Mouse (Mus musculus): ENCODE data around the gene Pcnt.

The Pcnt gene

DNA sequence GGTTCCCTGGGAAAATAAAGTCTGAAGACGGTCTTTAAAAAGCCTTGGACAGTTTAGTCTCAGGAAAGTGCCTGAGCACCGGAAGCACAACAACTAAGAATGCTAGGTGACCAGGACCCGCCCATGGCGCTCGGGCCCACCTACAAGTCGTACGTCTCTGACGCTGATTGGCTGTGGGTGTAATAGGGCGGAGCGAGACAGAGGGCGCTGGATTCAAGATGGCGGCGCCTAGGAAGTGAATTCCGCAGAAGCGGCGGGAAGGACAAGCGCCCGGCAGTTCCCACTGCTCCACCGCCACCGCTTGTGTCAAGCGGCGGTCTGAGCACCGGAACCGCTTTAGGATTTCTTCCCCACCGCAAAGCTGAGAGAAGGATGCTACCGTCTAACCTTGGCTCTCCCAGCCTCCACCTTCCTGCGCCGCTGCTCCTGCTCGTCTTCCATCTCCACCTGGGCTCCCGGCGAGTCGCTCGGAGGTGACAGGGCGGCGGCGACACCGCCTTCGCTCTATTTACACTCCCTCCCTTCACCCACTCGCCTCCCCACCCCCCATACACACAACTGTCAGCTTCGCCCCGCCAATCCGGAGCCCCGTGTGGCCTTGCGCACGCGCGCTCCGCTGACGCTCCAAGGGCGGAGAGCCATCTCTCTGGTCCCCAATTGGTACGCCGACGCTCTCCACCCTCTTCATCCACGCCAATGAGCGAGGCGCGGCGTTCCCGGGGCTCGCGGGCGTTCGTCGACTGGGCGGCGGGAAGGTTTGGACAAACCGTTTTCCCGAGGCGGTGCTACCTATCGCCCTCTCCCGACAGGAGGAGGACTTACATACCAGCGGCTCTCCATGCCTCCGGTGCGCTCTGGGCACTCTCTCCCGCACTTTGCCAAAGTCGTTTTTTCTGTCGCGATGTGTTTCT is at the start of gene Pcnt:
Gene Pcnt (minus strand): TSS at position 609 of the 911 bp plus-strand sequence.
- DNase-seq (ENCODE audit: low spot score in 2 of 2) = peak; percentile 98 to 99

DNA sequence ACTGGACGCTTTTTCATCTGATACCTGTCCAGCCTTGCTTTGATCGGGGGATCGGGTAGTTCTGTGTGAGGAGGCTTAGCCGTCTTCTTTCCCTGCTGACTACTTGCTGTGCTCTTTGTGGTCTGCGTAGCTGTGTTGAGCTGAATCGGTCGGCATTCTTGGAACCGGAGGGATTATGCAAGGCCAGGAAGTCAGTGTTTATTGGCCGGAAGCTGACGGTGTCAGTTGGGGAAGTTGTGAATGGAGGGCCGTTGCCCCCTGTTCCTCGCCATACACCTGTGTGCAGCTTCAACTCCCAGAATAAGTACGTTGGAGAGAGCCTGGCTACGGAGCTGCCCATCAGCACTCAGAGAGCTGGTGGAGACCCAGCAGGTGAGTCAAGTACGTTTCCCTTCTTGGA is 46.6 kb upstream of the Pcnt start:
- DNase-seq (ENCODE audit: low spot score in 2 of 2) = no peak

DNA sequence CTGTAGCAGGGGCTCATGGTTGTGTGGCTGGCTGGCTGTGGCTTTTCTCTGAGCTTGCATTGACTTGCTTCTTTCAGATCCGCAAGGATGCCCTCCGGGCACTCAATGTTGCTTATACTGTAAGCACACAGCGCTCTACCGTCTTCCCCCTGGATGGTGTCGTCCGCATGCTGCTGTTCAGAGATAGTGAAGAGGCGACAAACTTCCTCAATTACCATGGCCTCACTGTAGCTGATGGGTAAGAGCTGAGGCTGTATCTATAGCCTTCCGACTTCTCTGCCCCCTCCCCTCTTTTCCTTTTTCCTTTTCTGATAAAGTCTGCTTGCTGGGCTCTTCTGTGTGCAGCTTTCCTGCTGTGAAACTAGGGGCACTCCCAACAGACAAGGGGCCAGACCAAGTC is 45.7 kb upstream of the Pcnt start:
- no peak for DNase-seq (ENCODE audit: low spot score in 2 of 2)

DNA sequence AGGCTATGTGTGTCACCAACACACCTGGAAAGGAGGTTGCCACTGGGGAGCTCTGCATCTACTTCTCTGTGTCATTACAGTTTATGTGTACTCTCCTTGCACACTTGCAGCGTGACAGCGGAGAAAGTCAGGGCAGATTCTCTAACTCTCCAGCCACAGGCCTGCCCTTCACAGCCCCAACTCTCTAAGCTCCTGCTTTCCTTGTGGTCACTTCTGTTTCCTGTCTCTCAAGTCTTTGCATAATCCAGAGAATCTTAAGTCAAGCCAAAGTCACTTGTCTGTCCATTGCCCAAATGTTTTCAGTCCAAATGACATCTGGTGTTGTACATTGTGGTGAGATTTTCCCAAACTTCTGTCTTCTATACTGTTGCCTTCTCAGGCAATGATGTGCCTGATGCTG is 43.7 kb upstream of the Pcnt start:
- no peak for DNase-seq (ENCODE audit: low spot score in 2 of 2)

DNA sequence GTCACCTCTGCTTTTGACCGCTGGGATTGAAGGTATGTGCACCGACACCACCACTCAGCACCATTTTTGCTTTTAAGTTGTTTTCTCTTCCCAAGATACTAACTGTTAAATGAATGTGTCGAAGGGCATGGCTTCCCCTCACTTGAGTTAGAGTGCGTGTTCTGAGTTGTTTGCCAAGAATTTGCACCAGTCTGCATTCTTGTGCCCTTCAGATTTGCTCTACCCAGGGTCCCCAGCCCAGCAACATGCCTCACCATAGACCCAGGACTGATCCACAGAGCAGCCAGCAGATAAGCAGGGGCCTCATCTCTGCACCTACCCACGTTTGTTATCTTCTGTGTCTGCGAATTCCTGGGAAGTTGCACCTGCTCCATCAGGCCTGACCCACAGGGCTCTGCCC is 38.9 kb upstream of the Pcnt start:
- DNase-seq (ENCODE audit: low spot score in 2 of 2) = no peak

DNA sequence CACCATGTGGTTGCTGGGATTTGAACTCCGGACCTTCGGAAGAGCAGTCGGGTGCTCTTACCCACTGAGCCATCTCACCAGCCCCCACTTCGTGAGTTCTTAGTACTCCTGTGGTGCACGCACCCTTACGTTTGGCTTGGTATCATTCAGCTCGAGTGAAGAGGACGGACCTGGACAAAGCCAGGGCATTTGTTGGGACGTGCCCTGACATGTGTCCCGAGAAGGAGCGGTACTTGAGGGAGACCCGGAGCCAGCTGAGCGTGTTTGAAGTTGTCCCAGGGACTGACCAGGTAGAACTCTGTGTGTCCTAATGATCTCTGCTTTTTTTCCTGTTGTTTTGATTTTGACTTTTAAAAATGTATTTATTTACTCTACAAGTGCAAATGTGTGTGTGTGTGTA is 38.3 kb upstream of the Pcnt start:
- no peak for DNase-seq (ENCODE audit: low spot score in 2 of 2)

DNA sequence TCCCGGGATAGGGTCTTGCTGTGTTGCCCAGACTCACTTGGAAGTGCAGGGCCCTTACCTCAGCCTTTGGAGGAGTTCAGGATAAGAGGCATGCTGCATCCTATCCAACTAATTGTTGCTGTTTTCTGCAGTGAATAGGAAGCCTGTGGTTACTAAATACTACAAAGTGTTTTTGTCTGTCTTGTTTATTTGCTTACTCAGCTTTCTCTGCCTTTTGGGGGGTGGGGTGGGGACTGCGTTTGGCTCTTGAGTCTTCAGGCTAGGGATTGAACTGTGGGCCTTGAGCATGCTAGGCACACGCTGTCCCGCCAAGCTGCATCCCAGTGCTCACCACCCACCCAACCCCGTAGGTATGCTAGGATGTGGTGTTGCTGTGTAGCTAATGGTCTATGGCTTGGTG is 31.2 kb upstream of the Pcnt start:
- no peak for DNase-seq (ENCODE audit: low spot score in 2 of 2)

DNA sequence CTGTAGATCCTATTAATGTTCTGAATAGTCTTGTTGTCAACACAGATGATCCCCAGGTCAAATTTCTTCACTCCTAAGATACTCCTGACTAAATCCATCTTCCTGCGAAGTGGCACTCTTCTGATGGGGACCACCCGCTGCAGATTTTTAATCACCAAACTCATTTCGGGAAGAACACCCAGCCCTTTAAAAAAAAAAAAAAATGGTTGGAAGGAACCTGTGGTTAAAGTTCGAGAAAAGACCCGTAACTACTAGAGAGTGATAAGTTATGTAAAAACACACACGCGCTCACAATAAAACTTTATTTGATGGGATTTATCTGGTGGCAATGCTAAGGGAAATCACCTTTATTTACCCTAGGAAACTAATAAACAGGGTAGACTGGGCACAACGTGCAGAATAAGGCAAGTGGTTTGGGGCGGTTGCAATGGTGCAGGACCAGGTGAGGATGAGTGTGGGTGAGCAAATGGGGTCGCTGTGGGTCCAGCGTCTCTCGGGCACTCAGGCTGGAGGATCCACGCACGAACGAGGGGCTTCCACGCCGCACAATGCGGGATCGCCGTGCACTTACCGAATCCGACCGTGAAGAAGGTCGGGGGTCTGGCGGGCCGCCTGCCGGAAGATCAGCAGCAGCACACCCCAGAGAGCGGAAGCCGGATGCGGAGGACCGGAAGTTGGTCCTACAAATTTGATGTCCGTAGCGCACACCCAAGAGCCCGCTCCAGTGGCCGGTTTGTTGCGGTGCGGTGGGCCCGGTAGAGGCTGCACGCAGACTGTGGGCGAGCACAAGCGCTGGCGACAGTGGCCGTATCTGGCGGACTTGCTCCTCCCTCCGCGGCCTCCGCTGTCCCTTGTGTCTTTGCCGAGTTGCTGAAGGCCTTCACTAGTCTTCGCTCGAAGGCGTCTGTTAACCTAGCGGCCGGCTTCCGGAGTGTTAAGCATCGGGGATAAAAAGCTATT is 25.9 kb upstream of the Pcnt start, which contains the start of the genes Mcm3ap and Ybey:
Gene Mcm3ap (plus strand): TSS at position 725 of the 960 bp plus-strand sequence.
Gene Ybey (minus strand): TSS at position 912 of the 960 bp plus-strand sequence.
- DNase-seq (ENCODE audit: low spot score in 2 of 2) = peak; percentile 93 to 94

DNA sequence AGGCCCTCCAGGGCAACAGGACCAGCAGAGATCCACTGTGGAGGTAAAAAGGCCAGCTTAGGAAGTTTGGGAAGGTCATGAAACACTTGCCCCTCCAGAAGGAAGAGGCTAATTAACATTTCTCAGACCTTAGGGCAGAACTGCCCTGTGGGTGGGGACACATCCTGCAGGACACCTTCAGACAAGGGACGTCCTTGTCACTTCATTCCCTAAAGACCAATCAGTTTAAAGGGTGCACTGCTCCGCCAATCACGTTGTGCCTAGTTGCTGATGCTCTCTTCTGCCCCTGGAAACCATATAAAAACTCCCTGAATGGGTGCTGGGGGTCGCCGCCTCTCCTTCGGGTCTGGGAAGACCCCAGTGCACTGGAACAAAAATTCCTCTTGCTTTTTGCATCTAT is 20.1 kb upstream of the Pcnt start:
- no peak for DNase-seq (ENCODE audit: low spot score in 2 of 2)

DNA sequence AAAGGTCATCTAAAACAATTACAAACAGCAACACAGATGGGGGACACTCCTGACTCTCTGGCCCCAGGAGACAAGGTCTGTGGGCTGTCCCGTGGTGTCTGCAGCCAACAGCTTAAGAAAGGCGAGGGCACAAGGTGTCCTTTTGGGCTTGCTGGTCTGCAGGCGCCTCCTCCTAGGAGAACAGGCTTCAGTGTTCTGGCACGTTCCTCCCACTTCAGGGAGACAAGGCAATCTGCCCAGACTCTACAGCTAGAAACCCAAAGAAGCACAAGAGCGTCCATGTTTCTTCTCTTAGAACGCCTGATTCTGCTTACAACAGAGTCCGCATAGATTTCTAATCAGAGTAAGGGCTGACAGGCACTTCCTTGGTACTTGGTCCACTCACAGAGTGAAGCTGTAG is 19.7 kb upstream of the Pcnt start:
- no peak for DNase-seq (ENCODE audit: low spot score in 2 of 2)

DNA sequence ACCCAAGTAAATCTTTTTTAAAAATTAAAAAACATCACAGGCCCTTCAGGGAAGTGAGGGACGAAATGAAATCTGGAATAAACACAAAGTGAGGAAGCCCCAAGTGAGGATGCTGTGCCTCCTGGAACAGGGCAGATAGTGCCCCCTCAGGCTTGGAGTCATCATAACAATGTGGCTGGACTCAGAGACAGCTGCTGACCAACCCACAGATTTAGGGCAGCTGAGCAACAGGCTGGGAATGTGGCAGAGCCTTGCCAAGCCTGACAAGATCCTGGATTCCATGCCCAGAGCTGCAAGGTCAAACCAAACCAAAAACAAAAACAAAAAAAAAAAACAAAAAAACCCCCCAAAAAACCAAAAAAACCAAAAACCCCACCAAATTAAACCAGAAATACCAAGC is 18.7 kb upstream of the Pcnt start:
- no peak for DNase-seq (ENCODE audit: low spot score in 2 of 2)

DNA sequence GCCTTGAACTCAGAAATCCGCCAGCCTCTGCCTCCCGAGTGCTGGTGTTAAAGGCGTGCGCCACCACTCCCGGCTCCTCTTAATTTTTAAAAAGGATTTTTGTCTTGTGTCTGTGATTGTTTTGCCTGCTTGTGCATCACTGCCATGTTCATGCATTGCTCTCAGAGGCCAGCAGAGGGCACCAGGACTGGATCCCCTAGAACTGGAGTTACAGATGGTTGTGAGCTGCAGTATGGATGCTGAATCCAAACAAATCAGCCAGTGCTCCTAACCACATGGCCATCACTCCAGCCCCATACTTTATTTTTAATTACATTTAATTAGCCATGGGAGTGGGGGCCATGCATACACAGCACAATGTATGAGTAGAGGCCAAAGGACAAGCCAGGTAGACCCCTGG is 12.7 kb upstream of the Pcnt start:
- peak; percentile 46 to 57 for DNase-seq (ENCODE audit: low spot score in 2 of 2)

DNA sequence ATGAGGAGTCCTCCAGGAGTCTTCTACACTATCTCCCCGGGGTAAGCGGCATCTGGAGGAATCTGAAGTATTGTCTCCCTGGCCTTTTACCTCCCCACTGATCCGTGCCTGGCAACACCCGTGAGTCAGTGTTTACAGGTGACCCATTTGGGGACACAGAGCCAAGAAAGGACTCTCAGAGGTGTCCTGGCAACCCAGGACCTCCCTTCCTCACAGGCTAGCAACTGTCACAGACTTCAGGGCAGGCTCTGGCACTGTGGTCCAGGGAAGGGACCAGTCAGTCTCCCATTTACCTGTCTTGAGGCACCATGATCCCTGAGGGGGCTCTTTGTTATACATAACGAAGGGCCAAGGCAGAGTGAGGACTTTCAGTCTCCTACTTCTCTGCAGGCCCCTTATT is 6.3 kb upstream of the Pcnt start, which contains the start of gene 2610028H24Rik:
Gene 2610028H24Rik (plus strand): TSS at position 231 of the 400 bp plus-strand sequence.
- no peak for DNase-seq (ENCODE audit: low spot score in 2 of 2)

DNA sequence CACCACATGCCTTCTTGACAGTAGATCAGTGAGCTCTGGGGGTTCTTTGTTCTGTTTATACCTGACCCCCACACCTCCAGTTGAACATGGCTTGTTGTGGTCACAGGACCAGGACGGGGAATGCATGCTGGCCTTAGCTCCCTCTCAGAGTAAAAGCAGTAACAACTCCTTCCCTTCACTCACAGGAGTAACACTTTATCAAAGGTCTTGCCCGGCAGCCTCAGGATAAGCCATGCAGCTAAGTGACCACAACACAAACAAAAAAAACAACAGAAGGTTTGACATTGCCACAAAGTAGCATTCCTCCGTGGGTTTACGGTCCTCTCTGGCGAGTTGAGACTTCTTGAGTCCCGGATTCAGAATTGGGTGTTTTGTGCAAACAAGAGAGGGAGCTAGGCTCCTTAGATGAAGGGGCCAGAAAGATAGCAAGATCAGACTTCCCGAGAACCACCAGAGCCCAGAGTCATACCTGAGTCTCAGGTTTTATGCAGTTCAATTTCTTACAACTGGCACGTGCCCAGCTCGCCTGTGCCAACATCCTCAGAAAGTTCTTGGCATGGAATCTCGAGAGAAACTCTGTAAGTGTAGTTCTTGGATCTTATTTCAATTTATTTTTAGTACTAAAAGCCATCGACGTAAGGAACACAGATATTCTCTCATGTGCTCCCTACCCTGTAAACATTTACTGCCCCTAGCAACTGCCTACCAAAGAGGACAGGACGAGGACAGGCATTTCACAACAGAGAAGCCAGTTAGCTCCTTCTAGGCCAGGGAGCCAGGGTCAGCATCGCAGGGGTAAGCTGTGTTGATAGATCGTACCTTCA is 5.0 kb upstream of the Pcnt start:
- no peak for DNase-seq (ENCODE audit: low spot score in 2 of 2)

DNA sequence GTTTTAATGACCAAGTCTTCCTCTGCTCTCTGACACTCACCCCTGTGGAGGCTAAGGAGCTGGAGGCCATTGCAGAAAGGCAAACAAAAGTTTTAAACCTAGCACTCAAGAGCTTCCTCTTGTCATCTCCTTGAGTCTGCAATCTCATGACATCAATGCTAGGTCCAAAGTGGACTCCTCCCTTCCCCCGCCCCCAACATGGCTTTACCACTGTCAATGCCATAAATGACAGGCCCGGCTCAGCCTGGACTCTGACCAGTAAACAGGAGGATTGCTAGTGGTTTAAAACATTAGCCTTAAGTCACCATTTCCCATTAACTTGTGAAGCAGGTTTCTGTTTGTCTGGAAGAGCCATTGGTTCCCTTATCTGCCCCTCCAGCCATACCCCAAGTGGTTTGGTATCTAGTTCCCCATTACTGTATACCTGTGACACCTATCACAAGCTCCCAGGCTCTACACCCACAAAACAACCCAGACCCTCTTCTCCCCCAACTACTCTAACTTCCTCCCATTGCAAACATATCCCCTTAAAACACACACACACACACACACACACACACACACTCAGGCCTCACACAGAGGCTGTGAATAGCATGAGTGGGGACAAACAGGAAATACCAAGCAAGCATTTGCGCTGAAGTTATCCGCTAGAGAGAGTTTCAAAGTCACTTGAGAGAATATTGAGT is 3.6 kb upstream of the Pcnt start:
- DNase-seq (ENCODE audit: low spot score in 2 of 2) = no peak

DNA sequence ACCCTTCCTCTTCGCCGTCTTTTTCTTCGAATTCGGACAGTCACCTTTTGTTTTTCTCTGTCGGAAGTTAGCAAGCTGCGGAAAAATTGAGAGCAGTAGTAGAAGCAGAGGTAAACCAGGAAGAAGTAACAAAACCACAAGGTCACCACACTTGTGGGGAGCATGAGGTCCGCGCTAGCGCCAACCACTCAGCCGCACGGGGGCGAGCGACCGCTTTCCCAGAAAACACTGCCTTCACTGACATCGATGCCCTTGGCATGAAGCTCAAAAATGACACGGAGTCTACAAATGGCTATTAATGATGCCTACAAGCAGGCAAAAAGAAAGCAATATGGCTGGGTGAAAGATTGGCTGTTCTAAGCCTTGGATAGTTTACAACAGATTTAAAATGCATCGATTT is 2.3 kb downstream of the Pcnt start, which contains the start of gene AC141477.1:
Gene AC141477.1 (minus strand): TSS at position 164 of the 400 bp plus-strand sequence.
- no peak for DNase-seq (ENCODE audit: low spot score in 2 of 2)

DNA sequence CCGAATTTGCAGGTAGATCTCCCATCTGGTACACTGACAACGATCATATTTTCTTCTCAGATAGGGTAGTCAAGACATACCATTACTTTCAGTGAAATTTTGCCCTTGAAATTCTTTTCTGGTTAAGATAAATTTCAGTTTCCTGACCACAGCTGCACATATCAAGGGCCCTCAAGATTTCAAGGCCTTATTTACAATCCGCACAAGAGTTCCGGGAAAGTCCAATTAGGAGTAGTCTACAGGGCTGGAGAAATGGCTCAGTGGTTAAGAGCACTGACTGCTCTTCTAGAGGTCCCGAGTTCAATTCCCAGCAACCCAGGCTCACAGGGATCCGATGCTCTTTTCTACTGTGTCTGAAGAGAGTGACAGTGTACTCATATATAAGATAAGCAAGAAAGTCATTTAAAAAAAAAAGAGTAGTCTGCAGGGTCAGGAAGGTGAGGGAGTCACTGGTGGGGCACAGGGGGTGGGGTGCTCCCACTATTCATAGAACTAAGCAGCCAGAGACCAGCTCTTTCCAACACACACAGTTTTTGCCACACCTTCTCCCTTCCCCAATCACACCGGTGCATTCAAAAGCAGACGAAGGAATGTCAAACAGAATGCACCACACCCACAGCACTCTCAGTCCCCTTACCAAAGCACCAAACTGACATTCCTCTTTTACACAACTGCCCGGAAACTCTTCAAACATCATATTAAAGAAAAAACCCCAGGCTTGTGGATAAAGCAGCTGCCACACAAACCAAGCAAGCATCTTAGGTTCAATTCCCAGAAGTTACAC is 3.3 kb downstream of the Pcnt start:
- no peak for DNase-seq (ENCODE audit: low spot score in 2 of 2)

DNA sequence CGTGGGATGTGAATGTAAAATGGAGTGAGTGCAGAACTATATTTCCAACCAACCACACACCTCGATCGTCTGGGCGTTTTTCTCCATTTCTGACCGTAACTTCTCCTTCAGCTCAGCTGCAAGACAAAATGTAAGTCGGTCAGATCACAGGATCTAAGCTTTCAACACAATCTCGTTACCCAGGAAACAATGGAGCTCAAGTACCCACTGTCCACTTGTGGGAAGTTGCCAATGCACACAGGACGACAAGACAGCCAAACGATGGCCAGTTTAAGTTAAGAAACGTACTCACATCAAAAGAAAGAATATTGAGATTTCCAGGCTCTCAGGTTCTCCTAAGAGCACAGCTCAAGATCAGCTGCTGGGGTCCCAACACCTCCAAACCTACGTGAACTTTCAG is 8.7 kb downstream of the Pcnt start:
- no peak for DNase-seq (ENCODE audit: low spot score in 2 of 2)

DNA sequence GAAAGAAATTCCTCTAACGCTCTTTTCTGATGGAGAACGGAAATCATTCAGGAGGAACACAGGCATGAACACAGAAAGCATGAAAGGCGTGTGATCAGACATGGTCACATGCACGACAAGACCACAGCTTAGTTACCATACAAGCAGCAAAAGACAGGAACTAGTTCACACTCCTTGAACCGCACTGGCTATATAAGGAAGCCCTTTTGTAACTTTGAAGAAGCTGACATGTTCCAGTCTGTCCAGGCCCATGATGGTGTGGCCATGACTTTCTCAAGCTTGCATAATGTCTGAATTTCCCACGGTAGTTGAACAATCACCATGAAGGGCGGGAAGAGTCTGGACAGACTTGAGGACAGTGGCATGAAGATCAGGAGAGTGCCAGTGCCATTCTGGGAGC is 16.9 kb downstream of the Pcnt start:
- no peak for DNase-seq (ENCODE audit: low spot score in 2 of 2)

DNA sequence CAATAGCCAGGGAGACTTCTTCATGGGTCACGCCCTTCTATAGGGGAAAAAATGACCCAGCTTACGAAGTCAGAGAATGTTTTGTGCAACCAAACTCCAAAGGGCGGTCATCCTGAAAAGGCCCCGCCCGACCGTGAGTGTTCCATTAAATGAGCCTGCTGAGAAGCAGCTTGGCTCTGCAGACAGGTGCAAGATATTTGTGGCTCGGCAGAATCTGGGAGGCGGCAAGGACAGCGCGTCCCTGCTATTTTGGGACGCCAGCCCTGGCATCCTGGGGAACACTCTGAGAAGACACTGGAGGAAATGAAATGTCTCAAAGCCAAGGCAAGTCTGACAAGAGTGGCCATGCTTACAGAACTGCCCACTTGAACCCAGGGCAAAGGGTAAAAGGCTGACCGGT is 25.8 kb downstream of the Pcnt start:
- DNase-seq (ENCODE audit: low spot score in 2 of 2) = peak; percentile 36 to 51
